Mouse (Mus musculus) brain, embryonic 14.5 days (tissue): Measurements from ENCODE around the gene Snap23.

Source experiments
- CTCF ChIP-seq: fragments of 200-500 bp; IDR thresholded peaks from 2 replicates; pipeline ENCODE4 v1.5.1; 2012; ENCODE audit warnings: inconsistent platforms, mild to moderate bottlenecking, moderate library complexity, borderline replicate concordance; ENCODE audit not compliant: insufficient read depth, insufficient read length; ENCODE audit errors: extremely low read depth
- POLR2A ChIP-seq: fragments of 200-500 bp; IDR thresholded peaks from 2 replicates; pipeline ENCODE4 v1.6.1; 2012; ENCODE audit warnings: mild to moderate bottlenecking, inconsistent platforms, borderline replicate concordance; ENCODE audit not compliant: poor library complexity, insufficient read depth, insufficient read length, severe bottlenecking; ENCODE audit errors: extremely low read depth

DNA sequence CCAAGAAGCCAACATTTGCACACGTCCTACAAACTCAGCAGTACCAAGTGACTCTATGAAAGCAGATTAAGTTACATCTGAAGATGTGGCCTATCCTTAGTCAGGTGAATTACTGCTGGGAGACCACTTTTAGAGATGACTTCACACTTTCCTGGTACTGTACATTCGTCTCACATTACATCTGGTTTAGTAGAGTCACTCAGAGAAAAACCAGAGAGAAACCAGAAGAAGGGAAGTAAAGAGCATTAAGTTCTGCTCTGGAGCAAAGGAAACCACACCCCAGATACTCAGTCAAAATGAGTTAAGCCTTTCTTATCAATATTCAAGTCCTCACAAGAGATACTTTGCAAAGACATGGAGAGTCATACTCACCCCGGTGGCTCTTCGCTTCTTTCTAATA, 36.2 kb upstream of the Snap23 start:
- TF ChIP-seq CTCF (no peak), POLR2A (no peak)
